Mouse (Mus musculus) heart, embryonic 16.5 days (tissue): ENCODE results near the gene Iqsec1. TPM values are rescaled to one million over a fixed set of nuclear protein-coding genes. Genes with fewer than 3 reads are reported as not detected.
A peak's percentile ranks its signal among the peaks of the same experiment; 100 is the strongest.

Experiments used
- ATAC-seq: fragments of 200-750 bp; cut with Nextera tagmentation; replicated peaks from 2 replicates; pipeline ENCODE4 v1.8.0; 2017; ENCODE audit warnings: moderate number of reproducible peaks; ENCODE audit not compliant: insufficient read depth, low FRiP score; ENCODE audit errors: extremely low read depth
- H3K27ac ChIP-seq: fragments of 300-500 bp; sonication (generic); 2 replicates; pipeline ENCODE4 v1.5.1; 2014; ENCODE audit warnings: mild to moderate bottlenecking, low read length, control low read depth, moderate library complexity
- H3K27me3 ChIP-seq: fragments of 300-500 bp; sonication (generic); 2 replicates; pipeline ENCODE4 v1.6.1; 2014; ENCODE audit warnings: low read length, mixed read lengths; ENCODE audit not compliant: control insufficient read depth, insufficient read depth
- H3K36me3 ChIP-seq: fragments of 300-500 bp; sonication (generic); 2 replicates; pipeline ENCODE4 v1.6.1; 2014; ENCODE audit not compliant: control insufficient read depth, insufficient read depth
- H3K4me1 ChIP-seq: fragments of 300-500 bp; sonication (generic); 2 replicates; pipeline ENCODE4 v1.6.1; 2014; ENCODE audit warnings: low read length, mixed read lengths; ENCODE audit not compliant: control insufficient read depth, insufficient read depth
- H3K4me2 ChIP-seq: fragments of 300-500 bp; sonication (generic); 2 replicates; pipeline ENCODE4 v1.6.1; 2014; ENCODE audit warnings: low read depth, mild to moderate bottlenecking, control low read depth, low read length
- H3K4me3 ChIP-seq: fragments of 300-500 bp; sonication (generic); 2 replicates; pipeline ENCODE4 v1.5.1; 2014; ENCODE audit warnings: mild to moderate bottlenecking, control low read depth, low read length
- H3K9ac ChIP-seq: fragments of 300-500 bp; sonication (generic); 2 replicates; pipeline ENCODE4 v1.6.1; 2014; ENCODE audit warnings: low read length, control low read depth
- H3K9me3 ChIP-seq: fragments of 300-500 bp; sonication (generic); replicated peaks from 2 replicates; pipeline ENCODE4 v1.6.1; 2016; ENCODE audit warnings: low read length; ENCODE audit not compliant: control insufficient read depth
- WGBS: fragments of 180-500 bp; shearing (Covaris S2); extraction: QIAGEN DNeasy Blood & Tissue Kit; methylation state at CpG from one replicate; pipeline ENCODE4 v1.1.7; 2014; 5-methylcytosine and 5-hydroxymethylcytosine counted together
- polyA plus RNA-seq: library from polyadenylated mRNA; unstranded; fragments of >200 nt; fragmentation: Nextera tagmentation; extraction: Ambion mirVana; gene quantifications from 2 replicates; pipeline ENCODE4 v1.2.1, GENCODE M21; 2015

The Iqsec1 gene
- polyA plus RNA-seq, 1 experiment from 2014 or later, result 13.7 TPM

DNA sequence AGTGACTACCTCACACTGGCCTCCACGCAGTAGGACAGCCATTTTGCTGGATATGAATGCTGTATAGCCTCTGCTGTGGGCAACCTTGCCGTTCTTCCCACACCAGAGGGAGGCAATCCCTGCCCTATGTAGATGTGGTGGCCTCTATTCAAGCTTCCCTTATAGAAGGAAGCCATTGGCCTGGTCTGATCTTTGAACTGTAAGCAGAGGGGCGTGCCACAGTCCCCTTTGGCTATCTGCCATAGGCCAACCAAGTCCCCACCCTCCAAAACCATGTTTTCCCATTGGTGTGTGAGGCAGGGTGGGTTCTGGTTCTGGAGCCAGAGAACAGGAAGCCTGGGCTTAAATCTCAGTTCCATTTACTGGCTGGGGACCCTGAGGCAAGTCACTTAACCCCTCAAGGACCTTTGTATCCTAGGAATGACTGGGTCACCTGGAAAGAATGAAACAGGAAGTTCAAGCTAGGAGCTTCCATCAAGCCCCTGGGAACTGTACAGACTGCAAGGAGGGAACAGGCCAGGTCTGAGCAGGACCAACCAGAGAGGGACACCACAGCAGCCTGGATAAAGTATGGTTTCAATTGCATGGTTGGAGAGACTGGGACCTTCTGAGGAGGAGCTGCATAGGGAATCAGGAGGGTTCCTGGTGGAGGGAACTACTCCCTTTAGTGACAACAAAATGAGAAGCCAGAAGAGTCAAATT, 304.5 kb downstream of the Iqsec1 start:
- no peak overlapping the region for H3K9ac ChIP-seq
- no peak for ATAC-seq
- peaks cover 19% of the 10 kb centered on the region for H3K36me3 ChIP-seq
- no peak overlapping the region for H3K4me3 ChIP-seq
- peak overlapping the region; percentile 3; the same call in 1 of the 2 replicates for H3K27ac ChIP-seq
- H3K27me3 ChIP-seq, result no peaks in the 10 kb centered on the region
- H3K9me3 ChIP-seq, result no peaks in the 10 kb centered on the region
- WGBS, result 74% methylated on average over 3 of the region's 3 CpGs
- H3K4me2 ChIP-seq, result no peak overlapping the region
- H3K4me1 ChIP-seq, result peaks cover 48% of the 10 kb centered on the region

DNA sequence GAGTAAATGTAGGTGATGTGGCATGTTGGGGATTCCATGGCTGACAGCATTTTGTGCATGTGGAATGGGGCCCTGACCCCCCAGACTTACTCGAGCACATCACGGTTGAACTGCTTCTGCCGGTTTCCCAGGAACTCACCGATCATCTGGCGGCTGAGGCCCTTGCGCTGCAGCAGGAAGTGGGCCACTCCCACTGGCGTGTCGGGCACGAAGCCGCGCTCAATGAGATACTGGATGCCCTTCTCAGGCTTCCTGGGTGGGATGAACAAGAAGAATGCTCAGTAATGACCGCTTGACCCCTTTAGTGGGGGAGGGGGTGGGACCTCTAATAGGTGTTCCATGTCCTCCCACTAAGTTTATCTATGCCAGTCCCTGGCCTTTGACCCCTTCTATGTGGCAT, 308.1 kb downstream of the Iqsec1 start:
- Histone ChIP-seq H3K4me3 (no peak overlapping the region), H3K27ac (no peak overlapping the region), H3K36me3 (peaks cover 44% of the 10 kb centered on the region), H3K4me1 (peaks cover 24% of the 10 kb centered on the region), H3K27me3 (no peaks in the 10 kb centered on the region), H3K9ac (no peak overlapping the region), H3K9me3 (no peaks in the 10 kb centered on the region), H3K4me2 (no peak overlapping the region)
- ATAC-seq, result no peak
- 74% methylated on average over 12 of the region's 12 CpGs for WGBS

DNA sequence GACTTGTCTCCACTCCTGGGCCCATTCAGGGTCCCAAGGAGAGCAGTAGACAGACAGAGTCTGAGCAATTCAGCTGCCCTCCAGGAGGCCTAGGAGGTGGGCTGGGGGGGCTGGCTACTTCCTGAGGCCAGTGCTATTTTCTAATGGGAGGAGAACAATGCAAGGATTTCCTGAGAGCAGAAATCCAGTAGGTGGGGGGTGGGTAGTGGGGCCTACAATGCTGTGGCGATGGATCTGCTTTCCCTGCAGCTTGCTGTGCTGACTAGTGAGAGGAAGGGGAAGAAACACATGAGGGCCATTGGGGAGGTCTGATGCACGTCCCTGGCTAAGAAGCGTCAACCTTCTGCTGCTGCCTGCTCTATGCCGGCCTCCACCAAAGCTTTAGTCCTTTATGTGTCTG, 309.7 kb downstream of the Iqsec1 start:
- H3K27ac ChIP-seq, result peak overlapping the region; percentile 78
- H3K4me3 ChIP-seq, result no peak overlapping the region
- H3K9me3 ChIP-seq, result no peaks in the 10 kb centered on the region
- WGBS, result 72% methylated on average over 4 of the region's 4 CpGs
- no peak overlapping the region for H3K9ac ChIP-seq
- no peaks in the 10 kb centered on the region for H3K27me3 ChIP-seq
- ATAC-seq, result peak; percentile 68
- H3K4me1 ChIP-seq, result peaks cover 17% of the 10 kb centered on the region; the same call in 1 of the 2 replicates
- peaks cover 59% of the 10 kb centered on the region for H3K36me3 ChIP-seq
- H3K4me2 ChIP-seq, result no peak overlapping the region

DNA sequence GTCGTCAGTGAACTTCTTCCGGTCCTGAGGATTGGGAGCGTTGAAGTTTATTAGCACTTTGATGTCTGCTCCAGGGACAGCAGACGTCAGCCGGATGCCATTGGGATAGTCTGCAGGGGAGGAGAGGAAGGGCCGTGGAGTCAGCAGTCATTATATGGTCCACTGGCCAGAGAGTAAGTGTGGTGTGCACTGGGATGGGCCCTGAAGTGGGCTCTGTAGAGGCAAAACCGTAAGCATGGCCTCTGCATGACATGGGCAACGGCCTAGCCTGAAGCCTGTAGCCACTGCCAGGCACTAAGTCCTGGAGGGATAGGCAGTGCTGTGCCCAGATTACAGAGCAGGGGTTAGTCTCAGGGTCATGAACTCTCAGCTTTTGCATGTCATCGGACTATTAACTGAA, 319.8 kb downstream of the Iqsec1 start:
- no peak for ATAC-seq
- H3K36me3 ChIP-seq, result peaks cover 87% of the 10 kb centered on the region
- no peaks in the 10 kb centered on the region for H3K27me3 ChIP-seq
- H3K4me3 ChIP-seq, result no peak overlapping the region
- 84% methylated on average over 9 of the region's 9 CpGs for WGBS
- H3K9ac ChIP-seq, result no peak overlapping the region
- H3K27ac ChIP-seq, result no peak overlapping the region
- H3K4me2 ChIP-seq, result no peak overlapping the region
- no peaks in the 10 kb centered on the region for H3K4me1 ChIP-seq
- H3K9me3 ChIP-seq, result no peaks in the 10 kb centered on the region

DNA sequence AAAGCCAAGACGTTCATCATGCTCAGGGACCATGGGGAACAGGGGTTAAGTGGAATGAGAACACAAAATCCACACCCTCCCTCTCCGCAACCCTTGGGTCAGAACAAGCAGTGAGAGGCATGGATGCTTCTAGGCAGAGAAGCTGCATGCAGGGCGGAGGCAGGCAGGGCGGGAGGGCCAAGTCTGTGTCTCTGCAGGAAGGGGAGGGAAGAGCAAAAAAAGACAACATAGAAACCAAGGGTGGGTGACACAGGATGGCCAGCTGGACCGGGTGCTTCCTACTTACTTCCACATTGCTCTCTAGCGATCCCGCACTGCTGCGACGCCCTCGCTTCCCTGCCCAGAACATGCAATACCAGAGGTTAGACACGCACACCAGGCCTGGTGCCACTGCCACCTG, 324.7 kb downstream of the Iqsec1 start:
- Histone ChIP-seq H3K36me3 (peaks cover 53% of the 10 kb centered on the region), H3K27me3 (no peaks in the 10 kb centered on the region), H3K27ac (peak overlapping the region; percentile 58), H3K4me3 (no peak overlapping the region), H3K9me3 (no peaks in the 10 kb centered on the region), H3K4me1 (peaks cover 23% of the 10 kb centered on the region), H3K9ac (no peak overlapping the region), H3K4me2 (no peak overlapping the region)
- ATAC-seq, result 0 out of 2 replicates have a peak, but pooled peaks have one; percentile 11
- WGBS, result 67% methylated on average over 11 of the region's 11 CpGs

DNA sequence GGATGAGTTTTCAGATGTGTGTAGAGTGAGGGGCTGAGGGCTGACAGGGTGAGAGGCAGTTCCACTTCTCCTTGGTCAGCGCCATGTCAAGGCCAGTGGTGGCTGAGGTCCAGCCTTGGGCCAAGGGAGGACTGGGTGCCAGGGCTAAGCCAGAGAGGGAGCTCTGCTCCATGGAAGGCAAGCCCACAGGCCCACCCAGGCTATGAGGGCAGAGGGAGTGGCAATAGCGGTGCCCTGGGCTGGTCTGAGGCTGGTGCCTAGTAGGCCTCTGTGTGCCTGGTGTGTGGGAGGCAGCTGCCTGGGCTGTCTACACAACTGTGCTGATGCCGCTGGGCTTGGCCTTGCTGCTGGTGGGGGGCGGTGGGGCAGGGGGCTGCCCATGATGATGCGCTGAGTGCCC, 326.3 kb downstream of the Iqsec1 start:
- 94% methylated on average over 5 of the region's 5 CpGs for WGBS
- Histone ChIP-seq H3K27me3 (no peaks in the 10 kb centered on the region), H3K4me1 (peaks cover 23% of the 10 kb centered on the region), H3K4me3 (no peak overlapping the region), H3K27ac (no peak overlapping the region), H3K9me3 (no peaks in the 10 kb centered on the region), H3K4me2 (no peak overlapping the region), H3K9ac (no peak overlapping the region), H3K36me3 (peaks cover 38% of the 10 kb centered on the region)
- ATAC-seq, result no peak

DNA sequence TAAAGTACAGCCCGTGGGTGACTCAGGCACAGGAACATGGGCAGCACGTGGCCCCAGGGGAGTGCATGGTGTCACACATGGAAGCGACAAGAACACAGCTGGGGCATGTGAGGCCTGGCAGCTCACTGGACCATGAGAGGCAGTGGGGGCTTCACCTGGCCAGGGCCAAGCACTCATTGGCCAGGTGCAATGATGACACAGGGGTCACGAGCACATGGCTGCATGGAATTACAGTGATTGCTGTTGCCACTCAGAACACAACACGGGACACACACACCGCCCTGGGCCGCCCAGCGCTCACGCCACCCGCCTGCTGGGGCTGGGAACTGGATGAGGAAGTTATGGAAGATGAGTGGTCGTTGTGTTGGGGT, 327.5 kb downstream of the Iqsec1 start:
- peaks cover 26% of the 10 kb centered on the region for H3K36me3 ChIP-seq
- H3K4me2 ChIP-seq, result no peak overlapping the region
- no peak for ATAC-seq
- no peak overlapping the region for H3K4me3 ChIP-seq
- H3K27me3 ChIP-seq, result no peaks in the 10 kb centered on the region
- H3K9me3 ChIP-seq, result 0 out of 2 replicates have a peak, but pooled peaks cover 2% of the 10 kb centered on the region
- peaks cover 23% of the 10 kb centered on the region for H3K4me1 ChIP-seq
- WGBS, result 79% methylated on average over 11 of the region's 11 CpGs
- peak overlapping the region; percentile 56 for H3K27ac ChIP-seq
- no peak overlapping the region for H3K9ac ChIP-seq

DNA sequence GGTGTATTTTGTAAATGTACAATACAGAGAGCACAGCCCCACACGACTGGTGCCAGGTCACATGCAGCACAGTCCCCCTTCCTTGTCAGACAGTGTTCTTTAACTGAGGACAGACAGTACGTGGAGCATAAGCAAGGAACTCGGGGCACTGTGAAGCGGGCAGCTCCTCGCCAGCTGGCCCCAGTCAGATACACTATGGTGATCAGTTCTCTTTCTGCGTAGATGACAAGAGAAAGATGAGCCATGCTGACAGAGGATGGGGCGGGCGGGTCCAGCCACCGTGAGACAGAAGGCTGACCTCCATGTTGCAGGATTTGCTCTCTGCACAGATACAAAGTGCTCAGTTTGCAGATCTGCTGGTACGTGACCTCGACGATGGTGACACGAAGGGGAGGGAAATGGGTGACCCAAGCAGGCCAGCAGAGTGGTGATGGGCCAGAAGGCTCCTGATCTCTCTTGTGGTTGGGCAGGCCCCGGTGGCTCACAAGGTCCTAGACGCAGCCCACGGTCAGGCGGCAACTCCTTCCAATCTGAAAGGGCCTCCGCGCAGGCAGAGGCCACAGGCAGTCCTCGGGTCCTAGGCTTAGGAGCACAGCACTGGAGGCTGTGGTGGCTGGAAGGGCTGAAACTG, 328.0 kb downstream of the Iqsec1 start:
- ATAC-seq, result no peak
- H3K9me3 ChIP-seq, result 0 out of 2 replicates have a peak, but pooled peaks cover 2% of the 10 kb centered on the region
- H3K27me3 ChIP-seq, result no peaks in the 10 kb centered on the region
- no peak overlapping the region for H3K9ac ChIP-seq
- peaks cover 21% of the 10 kb centered on the region for H3K36me3 ChIP-seq
- peak overlapping the region; percentile 56 for H3K27ac ChIP-seq
- no peak overlapping the region for H3K4me2 ChIP-seq
- peaks cover 23% of the 10 kb centered on the region for H3K4me1 ChIP-seq
- WGBS, result 78% methylated on average over 20 of the region's 20 CpGs
- no peak overlapping the region for H3K4me3 ChIP-seq

DNA sequence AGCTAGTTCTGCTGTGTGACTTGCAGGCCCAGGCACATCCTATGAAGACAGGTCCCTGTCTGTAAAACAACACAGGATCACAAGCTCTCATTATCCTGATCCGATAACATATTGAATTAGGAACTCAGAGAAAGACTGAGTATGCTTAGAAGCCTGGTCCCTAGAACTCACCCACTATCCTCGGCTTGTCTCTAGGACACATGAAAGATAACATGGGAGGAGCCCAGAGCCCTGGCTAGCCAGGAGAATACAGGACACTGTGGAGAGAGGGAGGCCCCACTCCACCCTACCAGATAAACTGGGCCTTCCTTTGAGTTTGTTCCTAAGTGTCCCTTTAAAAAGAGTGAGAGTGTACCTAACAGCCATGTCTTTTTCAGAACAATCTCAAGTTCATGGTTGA, 328.6 kb downstream of the Iqsec1 start:
- no peak for ATAC-seq
- 0 out of 2 replicates have a peak, but pooled peaks cover 2% of the 10 kb centered on the region for H3K9me3 ChIP-seq
- no peaks in the 10 kb centered on the region for H3K27me3 ChIP-seq
- H3K36me3 ChIP-seq, result peaks cover 18% of the 10 kb centered on the region
- H3K4me3 ChIP-seq, result no peak overlapping the region
- 38% methylated on average over 2 of the region's 2 CpGs for WGBS
- H3K4me1 ChIP-seq, result peaks cover 23% of the 10 kb centered on the region
- H3K9ac ChIP-seq, result no peak overlapping the region
- no peak overlapping the region for H3K4me2 ChIP-seq
- H3K27ac ChIP-seq, result peak overlapping the region; percentile 56
